Mouse (Mus musculus) intestine, embryonic 14.5 days (tissue): Measurements from ENCODE around the gene Slc35d1. TPM values are rescaled to one million over a fixed set of nuclear protein-coding genes. Genes with fewer than 3 reads are reported as not detected.

Source experiments
- ATAC-seq: fragments of 200-750 bp; cut with Nextera tagmentation; replicated peaks from 2 replicates; pipeline ENCODE4 v1.8.0; 2017; ENCODE audit warnings: low read depth, moderate number of reproducible peaks, moderate TSS enrichment, moderate library complexity; ENCODE audit not compliant: low FRiP score, low TSS enrichment
- DNase-seq: peaks from one replicate; pipeline ENCODE4 v3.0.0-alpha.2; 2018; ENCODE audit warnings: low spot score
- H3K27ac ChIP-seq: fragments of 300-500 bp; sonication (generic); 2 replicates; pipeline ENCODE4 v1.5.1; 2014; ENCODE audit warnings: low read depth, mild to moderate bottlenecking, control low read depth
- H3K27me3 ChIP-seq: fragments of 300-500 bp; sonication (generic); replicated peaks from 2 replicates; pipeline ENCODE4 v1.6.1; 2014; ENCODE audit warnings: low read length, control low read depth; ENCODE audit not compliant: control insufficient read depth, insufficient read depth
- H3K36me3 ChIP-seq: fragments of 300-500 bp; sonication (generic); 2 replicates; pipeline ENCODE4 v1.6.1; 2014; ENCODE audit warnings: low read length, control low read depth; ENCODE audit not compliant: control insufficient read depth, insufficient read depth
- H3K4me1 ChIP-seq: fragments of 300-500 bp; sonication (generic); replicated peaks from 2 replicates; pipeline ENCODE4 v1.6.1; 2014; ENCODE audit warnings: low read length, control low read depth, mixed read lengths; ENCODE audit not compliant: control insufficient read depth, insufficient read depth
- H3K4me2 ChIP-seq: fragments of 300-500 bp; sonication (generic); 2 replicates; pipeline ENCODE4 v1.6.1; 2014; ENCODE audit warnings: low read length
- H3K4me3 ChIP-seq: fragments of 300-500 bp; sonication (generic); 2 replicates; pipeline ENCODE4 v1.5.1; 2014; ENCODE audit warnings: low read depth, low read length, control low read depth, mixed read lengths
- H3K9ac ChIP-seq: fragments of 300-500 bp; sonication (generic); 2 replicates; pipeline ENCODE4 v1.6.1; 2014; ENCODE audit warnings: mild to moderate bottlenecking, low read length
- H3K9me3 ChIP-seq: fragments of 300-500 bp; sonication (generic); 2 replicates; pipeline ENCODE4 v1.6.1; 2016; ENCODE audit warnings: low read length, control low read depth; ENCODE audit not compliant: control insufficient read depth
- WGBS: fragments of 180-500 bp; shearing (Covaris S2); extraction: QIAGEN DNeasy Blood & Tissue Kit; methylation state at CpG from one replicate; pipeline ENCODE4 v1.1.7; 2014; 5-methylcytosine and 5-hydroxymethylcytosine counted together
- polyA plus RNA-seq: library from polyadenylated mRNA; unstranded; fragments of >200 nt; fragmentation: Nextera tagmentation; extraction: Ambion mirVana; gene quantifications from 2 replicates; pipeline ENCODE4 v1.2.1, GENCODE M21; 2014

Gene Slc35d1
- 9.4 and 9.7 TPM in 2 replicates for polyA plus RNA-seq

DNA sequence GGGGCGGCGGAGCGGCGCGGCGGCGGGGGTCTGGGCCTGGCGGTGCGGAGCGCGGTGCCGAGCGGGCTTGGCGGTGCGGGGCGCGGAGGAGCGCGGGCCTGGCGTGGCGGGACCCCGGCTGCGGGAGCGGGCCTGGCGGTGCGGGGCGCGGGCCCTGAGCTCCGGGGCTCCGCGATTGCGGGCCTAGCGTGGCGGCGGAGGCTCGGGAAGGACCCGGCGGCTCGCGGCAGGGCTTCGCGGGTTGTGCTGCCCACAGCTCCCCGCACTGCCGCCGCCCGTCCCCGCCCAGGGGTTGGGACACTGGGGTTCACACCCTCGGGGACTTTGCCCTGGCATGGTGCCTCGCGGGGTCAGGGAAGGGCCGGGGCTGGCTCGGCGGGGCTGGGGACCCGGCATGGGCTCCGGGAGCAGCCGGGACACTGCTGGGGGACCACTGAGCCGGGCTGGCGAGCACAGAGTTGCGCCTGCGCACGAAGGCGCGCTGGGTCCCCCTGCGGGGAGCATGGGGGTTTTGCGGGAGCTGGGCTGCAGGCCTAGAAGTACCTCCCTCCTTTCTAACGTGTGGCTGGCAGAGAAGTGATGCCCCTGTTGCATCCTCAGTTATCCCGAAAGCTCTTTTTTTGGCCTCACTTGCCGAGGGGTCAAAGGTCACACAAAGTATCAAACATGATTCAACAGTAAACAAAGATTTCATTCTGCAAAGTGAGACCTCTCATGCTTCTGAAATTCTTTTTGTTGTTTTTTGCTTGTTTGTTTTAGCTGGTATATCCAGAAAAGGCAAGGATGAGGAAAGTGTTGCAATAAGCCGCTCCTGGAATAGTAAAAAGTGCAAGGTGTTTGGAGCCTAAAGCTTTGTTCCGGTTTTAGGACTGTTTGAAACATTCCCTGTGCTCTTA, at the start of gene Slc35d1:
Gene Slc35d1, minus strand, starts transcription at position 240 of the 896 bp plus-strand sequence.
- Histone ChIP-seq H3K27me3 (no peaks in the 10 kb centered on the region), H3K9me3 (no peaks in the 10 kb centered on the region), H3K27ac (peak within 1 kb of the TSS; percentile 95), H3K9ac (peak within 1 kb of the TSS; percentile 98), H3K4me3 (peak within 1 kb of the TSS; percentile 92), H3K4me2 (peak within 1 kb of the TSS; percentile 57), H3K36me3 (peaks cover 8% of the 10 kb centered on the region; the same call in 1 of the 2 replicates), H3K4me1 (peaks cover 16% of the 10 kb centered on the region; the same call in 1 of the 2 replicates)
- ATAC-seq (peak; percentile 92), DNase-seq (peak; percentile 90)
- 3% methylated on average over 62 of the region's 70 CpGs for WGBS

GRCm38 (mm10) chr4:103263812-103264396, 48.9 kb upstream of the Slc35d1 start:
- H3K27me3 ChIP-seq, result no peaks in the 10 kb centered on the region
- ATAC-seq (0 out of 2 replicates have a peak, but pooled peaks have one; percentile 62), DNase-seq (peak; percentile 53)
- 0 out of 2 replicates have a peak overlapping the region, but pooled peaks have one; percentile 1 for H3K9ac ChIP-seq
- peaks cover 7% of the 10 kb centered on the region; the same call in 1 of the 2 replicates for H3K4me1 ChIP-seq
- H3K4me2 ChIP-seq, result no peak overlapping the region
- no peaks in the 10 kb centered on the region for H3K36me3 ChIP-seq
- no peaks in the 10 kb centered on the region for H3K9me3 ChIP-seq
- no peak overlapping the region for H3K4me3 ChIP-seq
- no peak overlapping the region for H3K27ac ChIP-seq
- WGBS, result 13% methylated on average over 8 of the region's 8 CpGs

GRCm38 (mm10) chr4:103263378-103263777, 48.4 kb upstream of the Slc35d1 start:
- no peak for DNase-seq
- H3K4me1 ChIP-seq, result peaks cover 7% of the 10 kb centered on the region; the same call in 1 of the 2 replicates
- no peaks in the 10 kb centered on the region for H3K9me3 ChIP-seq
- H3K9ac ChIP-seq, result 0 out of 2 replicates have a peak overlapping the region, but pooled peaks have one; percentile 1
- H3K4me2 ChIP-seq, result no peak overlapping the region
- H3K36me3 ChIP-seq, result no peaks in the 10 kb centered on the region
- no peaks in the 10 kb centered on the region for H3K27me3 ChIP-seq
- H3K4me3 ChIP-seq, result no peak overlapping the region
- no peak overlapping the region for H3K27ac ChIP-seq
- ATAC-seq, result no peak
- WGBS, result 14% methylated on average over 5 of the region's 5 CpGs

DNA sequence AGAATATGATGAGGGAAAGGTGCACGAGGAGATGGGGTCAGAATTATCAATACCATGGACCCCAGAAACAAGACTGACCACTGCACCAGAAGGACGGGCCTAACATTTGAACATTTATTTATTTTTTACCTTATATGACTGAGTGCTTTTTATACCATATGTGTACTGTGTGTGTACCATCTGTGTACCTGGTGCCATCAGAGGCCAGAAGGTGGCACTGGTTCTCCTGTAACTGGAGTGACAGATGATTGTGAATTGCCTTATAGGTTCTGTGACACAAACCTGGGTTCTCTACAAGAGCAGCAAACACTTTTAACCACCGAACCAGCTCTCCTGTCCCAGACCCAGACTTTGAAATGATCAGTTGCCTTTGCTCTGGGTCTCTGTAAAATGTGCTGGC, 43.9 kb upstream of the Slc35d1 start:
- no peak for DNase-seq
- WGBS, result 84% methylated on average over 3 of the region's 3 CpGs

GRCm38 (mm10) chr4:103253846-103254245, 38.9 kb upstream of the Slc35d1 start:
- Histone ChIP-seq H3K9me3 (peaks cover 4% of the 10 kb centered on the region), H3K4me1 (no peaks in the 10 kb centered on the region; the same call in 1 of the 2 replicates), H3K9ac (no peak overlapping the region), H3K27me3 (no peaks in the 10 kb centered on the region), H3K4me2 (no peak overlapping the region), H3K4me3 (no peak overlapping the region), H3K27ac (no peak overlapping the region), H3K36me3 (no peaks in the 10 kb centered on the region)
- ATAC-seq, result no peak
- no peak for DNase-seq
- WGBS, result 84% methylated on average over 4 of the region's 4 CpGs

More for the DNA sequence above, 43.9 kb upstream of the Slc35d1 start:
- peaks cover 4% of the 10 kb centered on the region for H3K9me3 ChIP-seq
- no peak for ATAC-seq
- H3K4me3 ChIP-seq, result no peak overlapping the region
- H3K4me1 ChIP-seq, result peaks cover 7% of the 10 kb centered on the region; the same call in 1 of the 2 replicates
- H3K9ac ChIP-seq, result no peak overlapping the region
- no peaks in the 10 kb centered on the region for H3K36me3 ChIP-seq
- no peaks in the 10 kb centered on the region for H3K27me3 ChIP-seq
- no peak overlapping the region for H3K4me2 ChIP-seq
- H3K27ac ChIP-seq, result no peak overlapping the region

DNA sequence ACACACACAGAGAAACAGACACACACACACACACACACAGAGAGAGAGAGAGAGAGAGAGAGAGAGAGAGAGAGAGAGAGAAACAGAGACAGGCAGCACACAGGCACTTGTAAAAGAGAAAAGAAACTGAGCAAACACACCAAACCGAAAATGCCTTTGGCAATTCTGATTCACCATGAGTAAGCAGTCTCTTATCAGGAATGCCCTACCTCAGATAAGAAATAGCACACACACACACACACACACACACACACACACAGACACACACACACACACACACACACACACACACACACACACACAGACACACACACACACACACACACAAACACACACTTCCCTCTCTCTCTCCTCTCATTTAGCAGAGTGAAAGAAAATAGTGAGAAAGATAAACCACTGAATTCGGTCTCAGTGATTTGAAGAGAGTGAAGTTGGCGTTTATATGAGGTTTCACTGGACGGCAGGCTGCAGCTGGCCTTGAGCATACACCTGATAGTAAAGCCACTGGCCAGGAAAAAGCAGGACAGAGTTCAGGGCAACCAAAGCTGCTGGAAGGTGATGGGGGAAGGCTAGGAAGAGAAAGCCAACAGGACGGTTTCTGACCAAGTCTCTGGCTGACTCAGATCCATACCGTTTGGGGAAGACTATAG, 34.6 kb upstream of the Slc35d1 start:
- no peak overlapping the region for H3K27ac ChIP-seq
- DNase-seq (no peak), ATAC-seq (no peak)
- H3K9me3 ChIP-seq, result no peaks in the 10 kb centered on the region
- no peak overlapping the region for H3K9ac ChIP-seq
- H3K4me1 ChIP-seq, result no peaks in the 10 kb centered on the region; the same call in 1 of the 2 replicates
- 33% methylated on average over 6 of the region's 6 CpGs for WGBS
- H3K27me3 ChIP-seq, result no peaks in the 10 kb centered on the region
- no peak overlapping the region for H3K4me2 ChIP-seq
- H3K4me3 ChIP-seq, result no peak overlapping the region
- H3K36me3 ChIP-seq, result no peaks in the 10 kb centered on the region

DNA sequence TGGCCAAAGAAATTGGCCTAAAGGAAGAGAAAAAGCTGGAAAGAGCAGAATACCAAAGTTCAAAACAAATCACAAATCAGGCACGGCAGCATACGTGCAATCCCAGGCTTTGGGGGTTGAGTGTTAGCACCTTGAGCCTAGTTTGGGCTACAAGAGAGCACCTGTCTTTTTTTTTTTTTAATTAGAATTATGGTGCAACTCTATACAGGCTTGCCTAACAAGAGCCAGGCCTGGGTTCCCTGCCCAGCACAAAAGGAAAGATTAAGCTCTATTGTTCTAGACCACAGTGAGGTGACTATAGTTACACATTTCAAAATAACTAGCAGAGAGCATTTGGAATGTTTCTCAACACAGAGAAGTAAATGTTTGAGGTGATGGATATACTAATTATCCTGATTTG, 32.8 kb upstream of the Slc35d1 start:
- H3K9ac ChIP-seq, result no peak overlapping the region
- H3K4me3 ChIP-seq, result no peak overlapping the region
- DNase-seq, result no peak
- no peaks in the 10 kb centered on the region for H3K27me3 ChIP-seq
- ATAC-seq, result no peak
- H3K9me3 ChIP-seq, result no peaks in the 10 kb centered on the region
- 72% methylated on average over 2 of the region's 2 CpGs for WGBS
- no peak overlapping the region for H3K27ac ChIP-seq
- no peak overlapping the region for H3K4me2 ChIP-seq
- no peaks in the 10 kb centered on the region for H3K36me3 ChIP-seq
- H3K4me1 ChIP-seq, result no peaks in the 10 kb centered on the region; the same call in 1 of the 2 replicates

DNA sequence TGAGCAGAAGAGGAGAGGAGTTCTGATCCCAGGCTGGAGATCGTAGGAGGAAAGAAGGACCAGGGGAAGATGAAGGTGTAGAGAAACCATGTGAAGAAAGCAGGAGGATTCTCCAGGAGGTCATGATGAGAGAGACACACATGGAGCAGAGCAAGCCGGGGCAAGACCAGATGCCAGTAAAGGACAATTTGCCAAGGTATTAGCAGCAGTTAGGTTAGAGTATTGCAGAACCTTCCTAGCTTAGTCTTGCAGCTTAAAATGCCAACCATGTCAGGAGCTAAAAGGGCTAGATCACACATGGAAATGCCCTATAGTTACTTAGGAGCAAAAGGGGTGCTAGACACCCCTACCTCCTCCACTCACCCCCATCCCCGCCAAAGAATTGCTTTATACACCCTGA, 32.3 kb upstream of the Slc35d1 start:
- WGBS, result 78% methylated on average over 3 of the region's 3 CpGs
- no peak overlapping the region for H3K9ac ChIP-seq
- H3K36me3 ChIP-seq, result no peaks in the 10 kb centered on the region
- H3K4me1 ChIP-seq, result no peaks in the 10 kb centered on the region; the same call in 1 of the 2 replicates
- no peak overlapping the region for H3K4me3 ChIP-seq
- H3K27ac ChIP-seq, result no peak overlapping the region
- DNase-seq (no peak), ATAC-seq (no peak)
- no peaks in the 10 kb centered on the region for H3K9me3 ChIP-seq
- no peak overlapping the region for H3K4me2 ChIP-seq
- no peaks in the 10 kb centered on the region for H3K27me3 ChIP-seq
